16 mouse cellular contexts compared by ENCODE assay signal in genomic region chr7:91369821-91370321, GRCm38 (mm10).
DNase-seq lines count a peak whose midpoint lies in the region; ATAC-seq lines count a peak whose summit lies in the region.
"Had no signal": no experiment of that assay in that cellular context is flagged by ENCODE, and none has a peak within 500 bp of the region (broad histone marks: within the 10 kb centered on the region; RNA-seq: fewer than 3 reads in every experiment).

No protein-coding gene starts in this region.

- no peak overlapping the region for H3K27ac ChIP-seq in hindbrain, embryonic 11.5 days (ENCODE audit: low read depth, low read length)
- H3K27ac ChIP-seq in hindbrain, embryonic 14.5 days: no peak overlapping the region
- H3K27ac ChIP-seq: forebrain, embryonic 12.5 days; midbrain, embryonic 15.5 days had no signal

- ATAC-seq in hindbrain, embryonic 11.5 days (ENCODE audit: low FRiP score): no peak
- no peak for ATAC-seq in hindbrain, embryonic 14.5 days (ENCODE audit: low FRiP score)
- ATAC-seq: intestine, embryonic 16.5 days; midbrain, embryonic 15.5 days; Patski had no signal

- no peak overlapping the region for H3K9ac ChIP-seq in hindbrain, embryonic 11.5 days (ENCODE audit: low read depth, low read length)
- H3K9ac ChIP-seq in hindbrain, embryonic 14.5 days: no peak overlapping the region
- H3K9ac ChIP-seq: forebrain, embryonic 12.5 days; midbrain, embryonic 15.5 days had no signal

- DNase-seq in hindbrain, embryonic 11.5 days (ENCODE audit: low spot score): peak; percentile 4
- no peak for DNase-seq in hindbrain, embryonic 14.5 days (ENCODE audit: low spot score)
- peak; percentile 39 for DNase-seq in 3T3-L1 (ENCODE audit: low read depth, low spot score)
- DNase-seq in frontal cortex, adult 2 months (ENCODE audit: extremely low spot score in 1 of 2, low spot score in 1 of 2): peak; percentile 74 to 79
- DNase-seq in left cerebral cortex, postnatal 25 days (ENCODE audit: low spot score in 2 of 2): peak; percentile 55 to 91
- DNase-seq in T-cell, adult 2 months (ENCODE audit: low spot score): no peak
- no peak for DNase-seq in thymus, postnatal 10 days (ENCODE audit: low spot score in 2 of 2)
- no peak for DNase-seq in kidney, postnatal 14 days
- DNase-seq: adrenal gland, postnatal 10 days; spleen, adult 18-20 months; thymus, postnatal 25 days had no signal

- no peaks in the 10 kb centered on the region for H3K9me3 ChIP-seq in hindbrain, embryonic 11.5 days (ENCODE audit: control insufficient read depth, low read length)
- H3K9me3 ChIP-seq in hindbrain, embryonic 14.5 days (ENCODE audit: control insufficient read depth, low read length): no peaks in the 10 kb centered on the region
- H3K9me3 ChIP-seq: forebrain, embryonic 12.5 days; midbrain, embryonic 15.5 days had no signal

- 66% methylated on average over 10 of the region's 10 CpGs for WGBS in hindbrain, embryonic 11.5 days
- 57% methylated on average over 10 of the region's 10 CpGs for WGBS in hindbrain, embryonic 14.5 days

- no peaks in the 10 kb centered on the region for H3K36me3 ChIP-seq in hindbrain, embryonic 11.5 days (ENCODE audit: control insufficient read depth, insufficient read depth, low read length)
- no peaks in the 10 kb centered on the region for H3K36me3 ChIP-seq in hindbrain, embryonic 14.5 days (replicated peaks; ENCODE audit: control insufficient read depth, insufficient read depth)
- H3K36me3 ChIP-seq: forebrain, embryonic 12.5 days; midbrain, embryonic 15.5 days had no signal

- no peaks in the 10 kb centered on the region for H3K4me1 ChIP-seq in hindbrain, embryonic 11.5 days (replicated peaks; ENCODE audit: control insufficient read depth, insufficient read depth, low read length)
- no peaks in the 10 kb centered on the region for H3K4me1 ChIP-seq in hindbrain, embryonic 14.5 days (replicated peaks; ENCODE audit: control insufficient read depth, insufficient read depth, low read length)
- H3K4me1 ChIP-seq: forebrain, embryonic 12.5 days had no signal

- no peak overlapping the region for H3K4me2 ChIP-seq in hindbrain, embryonic 11.5 days (replicated peaks; ENCODE audit: low read depth, low read length)
- no peak overlapping the region for H3K4me2 ChIP-seq in hindbrain, embryonic 14.5 days (replicated peaks)
- H3K4me2 ChIP-seq: forebrain, embryonic 12.5 days; liver, embryonic 11.5 days; midbrain, embryonic 15.5 days had no signal

- H3K4me3 ChIP-seq in hindbrain, embryonic 11.5 days (ENCODE audit: low read depth, low read length): no peak overlapping the region
- H3K4me3 ChIP-seq in hindbrain, embryonic 14.5 days (replicated peaks; ENCODE audit: low read length): no peak overlapping the region
- H3K4me3 ChIP-seq: forebrain, embryonic 12.5 days; midbrain, embryonic 15.5 days had no signal

- intact Hi-C loops in left cerebral cortex, postnatal 25 days (cut with DNase I): loop anchor here (1.0 to 2.0 kb wide), 2 partner anchors 44 to 73 kb away; no protein-coding TSS in a partner anchor

- no peaks in the 10 kb centered on the region for H3K27me3 ChIP-seq in hindbrain, embryonic 11.5 days (ENCODE audit: control insufficient read depth, insufficient read depth, low read length)
- H3K27me3 ChIP-seq in hindbrain, embryonic 14.5 days (ENCODE audit: control insufficient read depth, insufficient read depth, low read length): no peaks in the 10 kb centered on the region
- H3K27me3 ChIP-seq: forebrain, embryonic 12.5 days; midbrain, embryonic 15.5 days had no signal

Comparison
In these comparisons a context has a peak if more than half of its experiments do, and no peak if none do; other contexts are left out.
1. DNase-seq: peak in hindbrain, embryonic 11.5 days (single experiment), 3T3-L1 (single experiment), frontal cortex, adult 2 months (2 of 2) and left cerebral cortex, postnatal 25 days (2 of 2); none in hindbrain, embryonic 14.5 days (single experiment), T-cell, adult 2 months (single experiment), thymus, postnatal 10 days (0 of 2) and kidney, postnatal 14 days (single experiment).